ENCODE assay signal across 11 mouse cellular contexts in genomic region chr4:141308857-141309772, GRCm38 (mm10). TPM values are rescaled to one million over a fixed set of nuclear protein-coding genes. Genes with fewer than 3 reads are reported as not detected.
DNase-seq lines count a peak whose midpoint lies in the region; ATAC-seq and TF ChIP-seq lines count a peak whose summit lies in the region.
"Had no signal": no experiment of that assay in that cellular context is flagged by ENCODE, and none has a peak within 500 bp of the region (broad histone marks: within the 10 kb centered on the region; RNA-seq: fewer than 3 reads in every experiment).

No protein-coding gene starts in this region.

- H3K9ac ChIP-seq in lung, embryonic 15.5 days: no peak overlapping the region

- DNase-seq in gastrocnemius, adult 2 months: peak; percentile 25
- DNase-seq in gastrocnemius, postnatal 10 days: no peak
- no peak for DNase-seq in lung, postnatal 25 days (ENCODE audit: low spot score)
- no peak for DNase-seq in retina, embryonic 14.5 days (ENCODE audit: low spot score)
- no peak for DNase-seq in urinary bladder, postnatal 25 days (ENCODE audit: low spot score)
- DNase-seq: cerebellum, adult 8-10 months had no signal

- H3K79me2 ChIP-seq in myocyte (ENCODE audit: control insufficient read depth, insufficient read depth): peaks cover 94% of the 10 kb centered on the region

- intact Hi-C loops in gastrocnemius, adult 2 months (cut with DNase I): no loop called here

- H3K4me3 ChIP-seq in gastrocnemius, adult 2 months: no peak overlapping the region
- no peak overlapping the region for H3K4me3 ChIP-seq in lung, embryonic 15.5 days
- no peak overlapping the region for H3K4me3 ChIP-seq in embryonic fibroblast, embryonic 13.5 days (ENCODE audit: insufficient read depth, low read length)
- peak overlapping the region; percentile 6 for H3K4me3 ChIP-seq in myocyte
- H3K4me3 ChIP-seq: erythroblast, embryonic 14.5 days had no signal

- peaks cover 8% of the 10 kb centered on the region; the same call in 1 of the 2 replicates for H3K36me3 ChIP-seq in lung, embryonic 15.5 days
- no peaks in the 10 kb centered on the region for H3K36me3 ChIP-seq in myocyte (ENCODE audit: control insufficient read depth, insufficient read depth)

- peak overlapping the region; percentile 16; the same call in 1 of the 2 replicates for H3K4me2 ChIP-seq in lung, embryonic 15.5 days
- H3K4me2 ChIP-seq in myocyte (ENCODE audit: low read depth): peak overlapping the region; percentile 98

- H3K9me3 ChIP-seq in lung, embryonic 15.5 days: no peaks in the 10 kb centered on the region

- peaks cover 79% of the 10 kb centered on the region for H3K4me1 ChIP-seq in lung, embryonic 15.5 days
- H3K4me1 ChIP-seq in embryonic fibroblast, embryonic 13.5 days (ENCODE audit: control insufficient read depth, insufficient read depth, low read length): peaks cover 34% of the 10 kb centered on the region

- ATAC-seq in lung, embryonic 15.5 days (ENCODE audit: borderline replicate concordance, extremely low read depth, low FRiP score, low TSS enrichment): no peak

- no peak overlapping the region for H3ac ChIP-seq in myocyte (ENCODE audit: control insufficient read depth, insufficient read length)

- peak overlapping the region; percentile 63; the same call in 1 of the 2 replicates for H3K27ac ChIP-seq in gastrocnemius, adult 2 months
- peak overlapping the region; percentile 78 for H3K27ac ChIP-seq in lung, embryonic 15.5 days
- H3K27ac ChIP-seq in embryonic fibroblast, embryonic 13.5 days (ENCODE audit: insufficient read depth, low read length): peak overlapping the region; percentile 82
- H3K27ac ChIP-seq: macrophage had no signal

- TF ChIP-seq CTCF in gastrocnemius, adult 2 months (IDR thresholded peaks at IDR 0.05): no peak
- no peak for TF ChIP-seq CTCF in embryonic fibroblast, embryonic 13.5 days (IDR thresholded peaks at IDR 0.05; ENCODE audit: borderline replicate concordance, insufficient read depth, low read length)

- 83% methylated on average over 34 of the region's 34 CpGs for WGBS in lung, embryonic 15.5 days

- no peak for TF ChIP-seq POLR2A in embryonic fibroblast, embryonic 13.5 days (IDR thresholded peaks at IDR 0.05; ENCODE audit: low read depth, low read length)
- TF ChIP-seq POLR2A in myocyte (IDR thresholded peaks at IDR 0.05; ENCODE audit: insufficient read length, low read depth): no peak

- no peaks in the 10 kb centered on the region for H3K27me3 ChIP-seq in lung, embryonic 15.5 days
- H3K27me3 ChIP-seq in myocyte (ENCODE audit: control insufficient read depth, insufficient read depth, insufficient read length): no peaks in the 10 kb centered on the region

TF ChIP-seq in myocyte, 11 proteins besides CTCF, POLR2A, EP300 and RAD21:
- TF ChIP-seq CEBPB (IDR thresholded peaks at IDR 0.05; ENCODE audit: insufficient read depth, poor library complexity, severe bottlenecking) (0 out of 2 replicates have a peak, but pooled peaks have one; percentile 1), USF1 (IDR thresholded peaks at IDR 0.05; ENCODE audit: low read depth) (peak; percentile 8), MAX (IDR thresholded peaks at IDR 0.05; ENCODE audit: low read depth) (no peak)
TF ChIP-seq in myocyte: peak in this region for 2.

RNA-seq across cellular contexts. Expression of gene Epha2, which starts 8.1 kb away (rescaled TPM):
- total RNA-seq in gastrocnemius, adult 2 months (2021): 1 to 10 TPM; 1.8 to 2.6 TPM
- total RNA-seq in gastrocnemius, postnatal 10 days (2021): 1 to 10 TPM; 3.9 to 5.9 TPM
- polyA plus RNA-seq in lung, embryonic 15.5 days (2015; fragmentation: Nextera tagmentation; extraction: Ambion mirVana): 10.8 and 11.0 TPM in 2 replicates
- 16.7 and 28.6 TPM in 2 replicates for polyA plus RNA-seq in embryonic fibroblast, embryonic 13.5 days (2011; ENCODE audit: insufficient read length, low read depth, missing spikeins)
- polyA plus RNA-seq in myocyte (2012; fragmentation: generic; extraction: Trizol): 46.8 TPM
- polyA plus RNA-seq: erythroblast, embryonic 14.5 days had no signal

RNA-seq across cellular contexts. Expression of gene Fam131c, which starts 58.9 kb away (rescaled TPM):
- under 1 TPM in 1 of 2 experiments, not detected in 1; 0.20 TPM for total RNA-seq in gastrocnemius, adult 2 months (2021)
- under 1 TPM in 1 of 2 experiments, not detected in 1; 0.16 TPM for total RNA-seq in gastrocnemius, postnatal 10 days (2021)
- polyA plus RNA-seq in lung, embryonic 15.5 days (2015; fragmentation: Nextera tagmentation; extraction: Ambion mirVana): 3.1 and 3.6 TPM in 2 replicates
- not detected in 2 replicates for polyA plus RNA-seq in embryonic fibroblast, embryonic 13.5 days (2011; ENCODE audit: insufficient read length, low read depth, missing spikeins)
- 0.77 TPM for polyA plus RNA-seq in myocyte (2012; fragmentation: generic; extraction: Trizol)
- polyA plus RNA-seq: erythroblast, embryonic 14.5 days; macrophage had no signal
